Mouse (Mus musculus): Measurements from ENCODE around the gene 1110017D15Rik.
"Not testable (repeated sequence)": the region's sequence is repeated elsewhere in the genome, so short reads cannot be mapped to it uniquely, and the experiment has no call there.

The 1110017D15Rik gene

GRCm38 (mm10) chr4:41479456-41479804 is 37.7 kb downstream of the 1110017D15Rik start:
- DNase-seq (ENCODE audit: low spot score), result peak; percentile 47

GRCm38 (mm10) chr4:41478751-41479455 is 38.2 kb downstream of the 1110017D15Rik start:
- DNase-seq (ENCODE audit: low spot score), result no peak

GRCm38 (mm10) chr4:41477648-41478160 is 39.4 kb downstream of the 1110017D15Rik start:
- no peak for DNase-seq (ENCODE audit: low spot score)

- DNase-seq (ENCODE audit: low spot score), result no peak
These were observed 45.8 kb downstream of the 1110017D15Rik start for GRCm38 (mm10) chr4:41471384-41471689.

GRCm38 (mm10) chr4:41470684-41471383 is 46.3 kb downstream of the 1110017D15Rik start:
- no peak for DNase-seq (ENCODE audit: low spot score)

GRCm38 (mm10) chr4:41470051-41470683 is 47.0 kb downstream of the 1110017D15Rik start:
- DNase-seq (ENCODE audit: low spot score), result no peak

- no peak for DNase-seq (ENCODE audit: low spot score)
These were observed 47.9 kb downstream of the 1110017D15Rik start for GRCm38 (mm10) chr4:41469199-41469598.

- DNase-seq (ENCODE audit: low spot score), result peak; percentile 59
These were observed 48.6 kb downstream of the 1110017D15Rik start for GRCm38 (mm10) chr4:41468396-41469080.

- no peak for DNase-seq (ENCODE audit: low spot score)
These were observed 51.9 kb downstream of the 1110017D15Rik start for GRCm38 (mm10) chr4:41465287-41465665.

- DNase-seq (ENCODE audit: low spot score), result peak; percentile 94
These were observed 52.5 kb downstream of the 1110017D15Rik start, which contains the start of the genes Kif24 and Nudt2 for GRCm38 (mm10) chr4:41464345-41465286. Gene Kif24, minus strand, starts transcription at chr4:41464887. Gene Nudt2, plus strand, starts transcription at chr4:41465151.

- DNase-seq (ENCODE audit: low spot score), result not testable (repeated sequence)
These were observed 53.9 kb downstream of the 1110017D15Rik start for GRCm38 (mm10) chr4:41463051-41463738.

GRCm38 (mm10) chr4:41460690-41461089 is 56.4 kb downstream of the 1110017D15Rik start:
- DNase-seq (ENCODE audit: low spot score), result no peak

All from ovary, postnatal 14 days (tissue).